Mouse (Mus musculus) kidney, adult 18-20 months (tissue): Measurements from ENCODE around the gene Kcnj9.

Experiments
- DNase-seq: peaks from one replicate; pipeline ENCODE4 v3.0.0; 2021

Kcnj9 gene

GRCm38 (mm10) chr1:172311921-172312767, 17.0 kb downstream of the Kcnj9 start:
- DNase-seq: peak; percentile 91

DNA sequence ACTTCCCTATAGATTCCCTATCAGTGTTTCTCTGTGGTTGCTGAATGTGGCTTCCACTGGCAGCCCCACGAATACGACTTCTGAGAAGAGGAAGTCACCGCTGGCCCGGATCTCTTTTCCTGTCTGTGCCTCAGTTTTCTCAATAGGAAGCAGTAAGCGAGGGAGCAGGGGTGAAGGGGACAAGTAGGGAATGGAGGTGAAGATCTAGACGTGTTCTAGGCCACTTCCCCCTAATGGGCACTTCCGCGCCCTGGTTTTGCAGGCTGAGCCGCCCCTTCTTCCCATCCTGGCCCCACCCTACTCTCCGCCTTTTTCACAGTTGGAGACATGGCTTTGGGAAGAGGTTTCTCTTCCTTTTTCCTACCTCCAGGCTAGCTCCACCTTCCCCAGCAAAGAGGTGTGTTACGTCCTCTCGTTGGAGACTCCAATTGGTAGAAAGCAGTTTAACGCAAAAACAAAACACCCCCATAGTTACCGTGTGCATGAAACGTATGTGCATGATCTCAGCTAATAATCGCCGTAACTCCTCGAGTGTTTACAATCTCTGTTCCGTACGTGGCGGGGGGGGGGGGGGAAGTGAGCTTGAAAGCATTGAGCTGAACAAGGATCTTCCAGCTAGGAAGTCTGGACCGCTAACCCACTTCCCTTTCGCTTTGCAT, 17.7 kb downstream of the Kcnj9 start:
- peak; percentile 73 for DNase-seq

DNA sequence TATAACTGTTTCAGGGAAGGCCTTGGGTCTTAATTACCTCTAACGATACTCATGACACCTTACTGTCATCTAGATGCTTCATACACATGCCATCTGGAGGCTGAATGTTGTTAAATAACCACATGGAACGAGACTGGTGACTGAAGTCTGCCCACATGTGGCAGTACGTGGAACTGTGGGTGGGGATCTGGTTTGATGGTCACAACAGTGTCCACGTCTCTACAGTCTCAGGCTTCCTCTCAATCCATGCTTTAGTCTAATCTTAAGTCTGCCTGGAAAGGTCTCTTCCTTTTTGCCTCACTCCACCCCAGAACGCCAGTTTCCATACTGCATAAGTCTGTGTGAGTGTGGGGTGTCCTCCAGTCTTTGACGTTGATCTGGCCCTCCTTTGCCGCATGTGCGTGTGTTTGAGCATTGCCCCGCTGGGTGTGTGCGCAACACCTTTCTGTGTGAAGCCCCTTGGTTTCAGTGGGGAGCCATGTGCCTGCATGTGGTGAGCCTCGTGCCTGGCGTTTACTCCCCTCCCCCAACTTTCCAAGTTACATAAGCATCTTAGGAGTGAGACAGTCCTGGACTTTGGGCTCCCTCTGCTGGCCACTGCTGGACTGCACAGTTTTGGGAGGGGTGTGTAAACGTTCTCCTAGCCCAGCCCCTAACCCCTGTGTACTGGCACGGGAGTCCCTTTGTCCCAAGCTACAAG, 19.3 kb downstream of the Kcnj9 start:
- DNase-seq: peak; percentile 93

GRCm38 (mm10) chr1:172308409-172308808, 20.7 kb downstream of the Kcnj9 start:
- no peak for DNase-seq

- no peak for DNase-seq
Observed at GRCm38 (mm10) chr1:172307936-172308335, 21.2 kb downstream of the Kcnj9 start.

GRCm38 (mm10) chr1:172306885-172307284, 22.2 kb downstream of the Kcnj9 start:
- DNase-seq: no peak

DNA sequence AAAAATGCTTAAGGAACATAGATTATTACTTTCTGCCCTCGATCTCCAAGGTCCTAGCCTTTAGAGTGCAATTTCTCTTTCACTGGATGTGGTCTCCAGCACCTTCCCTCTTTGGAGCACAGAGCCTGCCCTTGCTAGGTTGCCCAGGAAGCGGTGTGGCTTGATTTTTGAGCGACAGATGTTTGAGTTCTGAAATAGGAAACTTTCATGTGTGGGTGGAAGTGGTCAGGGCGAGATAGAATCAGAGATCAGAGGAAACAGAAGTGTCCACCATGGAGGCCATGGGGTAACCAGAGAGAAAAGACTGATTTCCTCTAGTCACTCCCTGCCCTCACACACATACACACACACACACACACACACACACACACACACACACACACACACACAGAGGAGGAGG, 22.9 kb downstream of the Kcnj9 start:
- DNase-seq: no peak

- DNase-seq: no peak
Observed at GRCm38 (mm10) chr1:172305635-172306034, 23.5 kb downstream of the Kcnj9 start.

DNA sequence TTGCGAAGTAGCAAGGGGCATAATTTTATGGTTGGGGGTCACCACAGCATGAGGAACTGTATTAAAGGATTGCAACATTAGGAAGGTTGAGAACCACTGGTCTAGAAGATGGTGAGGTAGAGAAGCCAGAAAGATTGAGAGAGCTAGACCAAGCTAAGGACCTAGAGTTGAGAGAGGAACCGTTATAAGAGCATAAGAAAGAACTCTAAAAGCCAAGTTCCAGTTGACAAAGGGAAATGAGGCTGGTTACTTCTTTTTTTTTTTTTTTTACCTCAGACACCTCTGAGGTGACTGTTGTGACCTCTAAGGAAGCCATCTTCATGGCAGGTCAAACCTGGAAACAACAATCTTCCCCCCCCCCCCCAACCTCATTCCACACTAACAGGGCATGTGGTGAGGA, 24.0 kb downstream of the Kcnj9 start:
- no peak for DNase-seq

GRCm38 (mm10) chr1:172304443-172304842, 24.7 kb downstream of the Kcnj9 start:
- DNase-seq: no peak

- no peak for DNase-seq
Observed at GRCm38 (mm10) chr1:172302851-172303250, 26.3 kb downstream of the Kcnj9 start.

DNA sequence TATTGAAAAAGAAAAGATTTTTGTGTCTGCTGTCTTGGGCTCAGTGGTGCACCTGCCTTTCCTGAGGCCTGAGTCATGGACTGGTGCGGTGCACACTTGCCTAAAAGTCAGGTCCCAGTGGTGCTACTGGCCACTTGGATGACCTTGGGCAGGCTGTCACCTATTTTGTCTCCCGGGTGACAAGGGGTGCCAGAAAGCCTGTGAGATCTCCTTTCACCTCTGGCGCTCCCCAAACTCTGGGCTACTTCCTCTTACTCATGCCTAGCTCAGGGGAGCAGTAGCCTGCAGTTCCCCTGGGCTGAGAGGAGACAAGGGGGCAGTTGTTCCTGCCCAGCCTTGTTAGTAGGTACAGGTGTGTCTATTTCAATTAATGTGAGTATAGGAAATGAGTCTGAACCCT, 26.8 kb downstream of the Kcnj9 start:
- DNase-seq: no peak

- no peak for DNase-seq
Observed at GRCm38 (mm10) chr1:172301180-172301579, 27.9 kb downstream of the Kcnj9 start.

DNA sequence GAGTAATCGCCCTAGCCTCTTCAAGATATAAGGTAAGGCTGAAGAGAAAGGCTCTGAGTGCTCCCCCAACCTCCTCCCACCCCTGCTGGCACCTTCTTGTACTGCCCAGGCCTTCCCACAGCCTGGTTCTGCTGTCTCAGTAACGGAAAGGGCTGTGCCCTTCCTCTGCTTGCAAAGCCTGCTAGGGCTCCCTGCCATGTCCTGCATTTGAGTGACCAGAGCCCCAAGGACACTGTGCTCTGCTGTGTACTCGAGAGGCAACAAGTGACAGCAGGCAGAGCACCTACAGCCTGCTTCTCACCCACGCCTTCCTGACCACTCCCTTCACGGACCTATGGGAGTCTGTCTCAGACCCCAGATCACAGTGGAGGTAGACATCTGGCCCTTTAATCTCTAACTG, 28.9 kb downstream of the Kcnj9 start:
- DNase-seq: no peak

DNA sequence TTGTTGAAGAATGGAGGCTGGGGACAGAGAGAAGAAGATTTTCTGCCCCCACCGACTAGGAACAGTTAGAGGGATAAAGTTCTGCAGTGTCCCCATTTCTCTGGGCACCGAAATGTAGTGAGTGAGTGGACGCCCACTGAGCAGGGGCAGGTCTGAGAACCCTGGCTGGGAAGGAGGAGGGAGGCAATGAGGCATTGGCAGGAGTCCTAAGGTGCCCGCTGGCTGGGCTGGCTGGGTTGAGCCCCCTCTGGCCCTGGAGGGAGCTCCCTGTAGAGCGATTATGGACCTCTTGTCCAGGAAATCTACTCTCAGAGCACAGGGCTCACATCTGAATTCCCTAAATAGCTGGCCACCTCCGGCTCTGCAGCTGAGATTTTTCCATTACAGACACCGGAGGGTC, 29.6 kb downstream of the Kcnj9 start:
- no peak for DNase-seq

DNA sequence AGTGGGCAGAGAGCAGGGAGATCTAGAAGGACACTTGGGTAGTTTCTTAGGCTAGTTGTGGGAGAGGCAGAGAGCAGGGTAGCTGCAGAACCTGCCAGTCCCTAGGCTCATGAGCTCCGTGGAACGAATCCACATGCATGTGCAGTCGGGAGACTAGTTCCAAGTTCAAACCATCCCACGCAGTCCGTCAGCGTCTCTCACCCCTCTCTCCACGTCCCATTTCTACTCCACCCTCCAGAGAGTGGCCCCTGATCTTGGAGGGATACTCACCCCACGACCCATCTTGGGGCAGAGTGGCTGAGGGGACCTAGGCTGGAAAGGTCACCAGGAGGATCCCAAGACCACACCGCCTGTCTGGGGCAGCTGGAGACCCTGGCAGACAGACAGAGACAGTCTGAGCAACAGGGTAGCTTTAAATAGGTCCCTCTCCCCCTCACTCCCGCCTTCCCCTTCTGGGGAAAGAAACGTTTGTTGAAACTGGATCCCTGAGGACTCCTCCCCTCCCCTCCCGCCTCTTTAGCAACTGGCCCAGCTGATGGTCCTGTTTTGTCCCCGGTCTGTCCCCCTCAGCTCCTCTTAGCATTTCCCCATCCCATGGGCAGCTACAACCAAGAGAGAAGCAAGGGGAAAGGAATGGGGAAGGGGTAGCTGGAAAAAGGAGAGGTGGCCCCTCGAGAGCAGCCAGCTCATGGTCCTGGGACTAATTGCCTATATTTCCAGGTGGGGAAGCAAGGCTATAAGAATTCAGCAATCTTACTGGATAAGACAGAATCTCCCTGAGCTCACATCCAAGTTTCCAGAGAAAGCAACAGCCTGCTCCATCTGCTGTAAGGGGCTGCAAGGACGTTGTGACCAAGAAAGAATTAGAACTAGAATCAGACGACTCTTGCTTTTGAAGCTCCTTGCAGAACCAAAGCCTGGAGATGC, 31.2 kb downstream of the Kcnj9 start, which contains the start of gene Atp1a2:
TSS of gene Atp1a2 (minus strand) at position 454 of the 927 bp plus-strand sequence.
- no peak for DNase-seq

- DNase-seq: no peak
Observed at GRCm38 (mm10) chr1:172296816-172297510, 32.2 kb downstream of the Kcnj9 start.

DNA sequence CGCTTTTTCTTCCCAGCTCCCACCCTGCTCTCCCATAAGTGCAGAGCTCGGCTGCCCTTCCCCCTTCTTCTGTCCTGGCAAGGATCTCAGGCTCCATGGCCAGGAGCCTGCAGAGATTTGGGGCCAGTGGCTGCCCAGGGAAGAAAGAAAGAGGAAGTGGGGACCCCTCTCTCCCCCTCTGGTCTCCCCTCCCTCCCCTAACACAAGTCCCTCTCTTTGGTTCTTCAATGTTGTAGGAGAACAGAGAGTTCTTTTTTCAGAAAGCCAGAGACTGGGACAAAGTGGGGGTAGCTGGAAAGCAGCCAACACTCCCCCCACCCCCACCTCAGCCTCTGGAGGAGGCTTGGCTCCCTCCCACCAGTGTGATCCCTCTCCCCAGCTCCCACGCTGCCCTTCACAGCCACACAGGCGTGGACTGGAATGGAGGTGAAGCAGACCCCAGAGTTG, 33.3 kb downstream of the Kcnj9 start:
- DNase-seq: no peak

DNA sequence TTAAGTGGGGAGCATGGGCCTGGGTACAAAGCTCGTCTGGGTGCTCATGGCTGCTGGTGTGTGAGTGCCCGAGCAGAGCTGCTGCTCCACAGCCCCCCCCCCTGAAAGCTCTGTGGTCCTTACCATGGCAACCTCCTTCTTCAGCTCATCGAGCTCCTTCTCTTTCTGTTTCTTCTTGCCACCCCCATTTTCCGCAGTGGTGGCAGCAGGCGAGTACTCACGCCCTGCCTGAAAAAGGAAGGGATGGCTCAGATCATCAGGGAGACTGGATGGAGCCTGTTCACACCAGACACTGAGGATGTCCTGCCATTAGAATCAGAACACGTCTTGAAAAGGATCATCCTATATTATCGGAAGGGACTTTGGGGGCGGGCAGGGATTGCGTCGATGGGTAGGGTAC, 35.7 kb downstream of the Kcnj9 start:
- no peak for DNase-seq

DNA sequence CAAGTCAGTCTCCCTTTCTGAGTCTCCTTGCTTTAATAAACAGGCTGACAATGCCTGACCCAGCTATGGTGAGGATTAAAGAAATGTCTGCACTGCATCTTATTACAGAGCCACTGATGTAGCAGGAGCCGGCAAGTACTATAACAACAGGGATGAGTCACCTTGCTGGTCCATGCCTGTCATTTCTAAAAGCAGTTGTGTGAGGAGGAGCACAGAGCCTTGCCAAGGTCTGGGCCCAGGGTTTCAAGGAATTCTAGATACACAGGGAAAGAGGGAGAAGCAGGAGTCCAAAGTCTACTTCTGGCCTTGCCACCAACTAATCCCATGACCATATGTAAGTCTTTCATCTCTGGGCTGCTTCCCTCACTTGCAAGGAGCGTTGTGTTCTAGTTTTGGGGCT, 36.2 kb downstream of the Kcnj9 start:
- DNase-seq: no peak

DNA sequence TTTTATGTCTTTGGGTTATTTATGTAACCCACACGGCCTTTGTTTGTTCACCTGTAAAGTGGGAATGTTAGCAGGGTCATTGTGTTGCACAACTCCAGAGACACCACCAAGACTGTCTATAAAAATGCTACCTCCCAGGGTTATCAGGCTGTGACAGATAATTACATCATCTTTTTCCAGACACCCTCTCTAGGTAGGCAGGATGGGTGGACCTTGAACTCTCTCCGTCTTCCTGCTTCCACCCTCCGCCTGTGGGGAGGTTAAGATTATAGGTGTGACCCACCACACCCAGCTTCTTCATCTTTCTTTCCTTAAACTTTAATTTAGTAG, 39.5 kb downstream of the Kcnj9 start:
- no peak for DNase-seq
